Mouse (Mus musculus): ENCODE results near the gene Tspan5.

Tspan5 gene

DNA sequence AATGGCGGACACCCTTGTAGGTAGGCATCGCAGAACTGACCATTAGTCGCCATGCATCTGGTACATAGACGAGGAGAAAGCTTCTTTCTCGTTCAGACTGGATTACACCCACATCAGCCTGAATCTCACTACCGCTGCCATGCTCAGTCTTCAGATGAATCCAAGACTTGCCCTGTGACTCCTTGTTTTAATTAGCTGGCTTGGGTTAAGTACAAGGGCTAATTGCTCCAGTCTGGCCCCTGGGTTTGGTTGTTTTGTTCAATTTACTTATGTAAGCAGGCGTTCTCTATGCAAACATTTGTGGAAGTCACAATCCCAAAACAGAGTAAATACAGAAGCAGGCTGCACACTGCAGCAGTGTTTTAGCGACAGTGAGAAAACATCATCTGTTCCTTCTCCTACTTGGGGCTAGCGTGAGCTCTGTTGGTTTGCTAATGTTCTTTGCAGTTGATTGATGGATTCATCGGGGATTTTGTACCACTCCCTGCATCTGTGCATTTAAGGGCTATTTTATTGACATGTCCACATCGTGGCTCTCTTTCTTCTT is 107.8 kb downstream of the Tspan5 start:
- no peak for DNase-seq (ENCODE audit: low read depth)

DNA sequence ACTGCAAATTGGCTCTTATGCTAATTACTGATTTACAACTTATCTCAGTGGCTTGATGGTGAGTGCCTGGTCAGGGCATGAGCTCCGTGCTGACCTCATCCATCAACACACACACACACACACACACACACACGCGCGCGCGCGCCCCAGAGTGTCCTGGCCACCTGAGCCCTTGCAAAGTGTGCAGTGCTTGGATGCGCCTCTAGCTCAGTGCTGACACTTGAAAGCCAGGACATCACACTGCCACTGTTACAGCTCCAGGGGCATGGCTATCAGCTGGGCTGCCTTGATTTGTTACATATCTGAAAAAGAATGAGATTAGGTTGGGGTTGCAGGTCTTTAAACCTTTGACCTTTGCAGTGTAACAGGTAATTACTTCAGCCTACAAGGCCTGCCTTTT is 109.9 kb downstream of the Tspan5 start:
- no peak for DNase-seq (ENCODE audit: low read depth)

DNA sequence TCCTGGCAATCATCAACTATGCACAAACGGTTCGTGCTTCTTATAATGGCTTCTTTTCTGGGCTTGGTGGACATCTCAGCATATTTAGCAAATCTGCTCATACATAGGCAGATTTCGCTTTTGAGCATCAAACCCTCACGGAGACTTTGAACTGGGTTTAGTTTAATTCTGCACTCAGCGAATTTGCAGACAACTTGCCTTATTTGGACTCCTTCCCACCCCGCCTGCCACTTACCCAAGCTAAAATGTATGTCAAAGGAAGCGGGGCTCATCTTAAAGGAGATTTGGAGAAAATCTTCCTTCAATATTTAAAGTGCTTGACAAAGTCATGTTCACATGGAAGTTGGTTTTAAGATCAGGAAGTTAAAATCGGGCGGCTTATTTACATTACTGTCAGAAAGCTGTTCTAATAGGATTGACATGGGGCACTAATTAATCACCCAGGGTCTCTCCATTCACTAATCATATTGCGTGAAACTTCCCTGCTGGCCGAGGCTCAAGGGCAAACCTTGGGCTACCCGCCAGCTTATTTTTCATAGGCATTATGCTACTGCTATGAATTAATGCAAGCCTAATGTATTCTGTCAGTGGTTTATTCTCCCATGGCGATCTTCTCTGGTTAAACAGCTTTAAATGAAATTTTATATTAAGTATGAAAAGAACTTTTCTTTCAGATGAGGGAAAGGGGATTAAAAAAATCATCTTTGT is 111.1 kb downstream of the Tspan5 start:
- no peak for DNase-seq (ENCODE audit: low read depth)

DNA sequence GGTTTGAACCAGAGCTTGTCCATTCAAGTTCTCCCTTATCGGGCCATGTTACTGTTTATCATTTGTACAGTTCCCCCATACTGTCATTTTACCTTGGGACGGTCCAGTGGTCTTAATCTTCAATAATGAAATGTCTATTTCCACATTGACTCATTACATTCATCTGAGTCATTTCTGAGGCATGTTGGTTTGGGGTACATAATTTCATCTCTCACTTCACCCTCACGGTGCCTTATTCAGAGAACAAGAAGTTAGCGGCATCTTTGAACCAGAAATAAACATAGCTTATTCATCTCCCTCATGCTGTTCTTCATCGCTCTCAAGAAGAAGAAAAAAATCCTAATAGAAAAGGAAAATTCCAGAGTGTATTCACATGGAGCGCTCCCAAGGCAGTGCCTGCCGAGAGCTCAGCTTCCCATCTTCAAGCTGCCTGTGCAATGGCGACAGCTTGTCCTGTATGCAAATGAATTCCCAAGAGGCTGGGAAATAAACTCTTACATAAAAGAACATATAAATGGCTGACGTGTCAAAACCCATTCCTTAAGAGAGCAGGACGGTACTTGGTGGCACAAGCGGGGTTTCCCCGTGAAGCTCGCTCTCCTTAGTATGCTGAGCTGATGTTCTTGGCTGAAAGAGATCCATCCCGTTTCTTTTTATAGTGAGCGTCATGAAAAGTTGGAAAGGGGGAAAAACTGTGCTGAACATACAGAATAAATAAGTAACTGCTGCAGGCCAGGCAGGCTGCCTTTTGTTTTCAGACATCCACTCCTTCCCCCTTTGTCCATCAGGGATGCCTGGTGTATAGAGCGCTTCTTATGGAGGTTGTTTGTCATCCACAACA is 112.2 kb downstream of the Tspan5 start:
- DNase-seq (ENCODE audit: low read depth): no peak

DNA sequence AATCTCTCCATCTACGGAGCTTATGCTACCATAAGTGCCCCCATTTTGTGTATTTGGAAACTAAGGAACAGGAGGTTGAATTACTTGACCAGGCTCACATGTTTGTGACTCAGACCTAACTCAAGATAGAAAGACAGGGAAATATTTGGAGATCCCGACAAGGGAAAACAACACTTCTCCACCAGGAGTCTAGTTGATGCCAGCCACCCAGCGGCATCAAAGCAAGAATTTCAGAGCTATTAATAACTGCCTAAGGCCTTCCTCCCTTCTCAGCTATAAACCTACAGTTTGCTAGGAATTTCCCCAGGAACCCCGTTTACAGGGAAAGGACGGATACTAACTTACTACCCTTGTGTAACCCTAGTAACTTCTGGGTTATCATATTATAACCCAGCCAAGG is 113.4 kb downstream of the Tspan5 start:
- DNase-seq (ENCODE audit: low read depth): no peak

DNA sequence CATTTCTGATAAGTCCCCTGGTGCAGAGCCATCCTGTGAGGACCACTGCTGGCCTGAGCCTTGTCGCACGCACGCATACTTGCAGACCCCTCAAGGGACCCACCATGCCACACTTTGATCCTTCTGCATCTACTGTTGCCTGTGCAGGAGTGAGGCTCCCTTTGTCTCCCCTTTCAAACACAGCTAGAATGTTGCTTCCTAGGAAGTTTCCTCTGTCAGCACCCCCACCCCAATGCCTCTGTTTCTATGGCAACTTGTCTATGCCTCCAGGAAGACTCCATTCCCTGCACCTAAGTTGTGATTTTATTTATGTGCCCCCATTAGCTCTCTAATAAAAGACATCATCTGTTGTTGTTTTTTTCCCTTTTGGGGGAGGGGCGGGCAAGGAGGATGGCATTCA is 115.0 kb downstream of the Tspan5 start:
- no peak for DNase-seq (ENCODE audit: low read depth)

DNA sequence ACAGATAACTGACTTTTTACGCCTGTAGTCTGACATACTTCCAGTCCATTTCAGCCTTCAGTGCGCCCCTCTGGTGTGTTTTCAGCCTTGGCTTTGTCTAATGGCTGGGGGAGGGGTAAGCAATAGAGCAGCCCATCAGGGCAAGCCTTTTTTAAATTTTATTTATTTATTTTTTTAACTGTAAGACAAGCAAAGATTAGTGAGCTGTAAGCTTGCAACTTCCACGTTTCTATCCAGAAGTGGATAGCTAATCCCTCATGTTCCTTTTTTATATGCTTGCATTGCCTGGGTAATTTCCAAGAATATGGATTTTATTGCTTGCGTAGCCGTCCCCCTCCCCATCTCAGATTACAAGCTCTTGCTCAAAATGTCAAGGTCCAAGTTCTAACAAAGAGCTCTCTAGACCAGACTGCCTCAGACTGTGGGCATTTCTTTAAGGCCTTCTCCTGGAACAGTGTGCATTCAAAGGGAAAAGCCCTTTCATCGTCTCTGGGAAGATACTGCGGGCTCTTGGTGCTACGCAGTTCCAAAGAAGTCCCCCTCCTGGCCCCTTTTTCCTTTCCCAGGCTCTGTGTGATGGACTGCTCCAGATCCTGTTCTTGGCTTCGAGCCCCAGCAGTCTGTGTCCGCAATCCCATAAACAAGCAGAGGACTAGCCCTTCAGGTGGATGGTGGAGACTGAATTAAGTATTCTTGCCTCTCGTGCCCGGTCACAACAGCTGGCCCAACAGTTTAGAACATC is 116.0 kb downstream of the Tspan5 start:
- DNase-seq (ENCODE audit: low read depth): no peak

DNA sequence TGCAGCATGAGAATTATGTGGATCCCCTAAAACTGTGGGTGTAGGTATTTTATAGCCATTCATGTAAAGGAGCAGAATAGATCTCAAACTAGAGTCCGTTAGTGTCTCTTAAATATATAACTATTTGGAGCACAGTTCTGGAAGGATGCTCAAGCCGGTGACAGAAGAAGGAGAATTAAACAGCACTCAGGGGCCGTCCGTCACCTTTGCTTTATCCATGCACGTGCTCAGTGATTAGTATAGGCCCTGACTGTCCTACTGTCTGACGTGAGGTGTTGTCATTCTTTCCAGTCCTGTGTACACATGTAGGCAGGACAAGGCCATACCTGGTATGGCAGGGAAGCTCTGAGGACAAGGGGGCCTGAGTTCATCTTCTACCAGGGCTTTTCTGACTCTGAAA is 116.7 kb downstream of the Tspan5 start:
- DNase-seq (ENCODE audit: low read depth): no peak

DNA sequence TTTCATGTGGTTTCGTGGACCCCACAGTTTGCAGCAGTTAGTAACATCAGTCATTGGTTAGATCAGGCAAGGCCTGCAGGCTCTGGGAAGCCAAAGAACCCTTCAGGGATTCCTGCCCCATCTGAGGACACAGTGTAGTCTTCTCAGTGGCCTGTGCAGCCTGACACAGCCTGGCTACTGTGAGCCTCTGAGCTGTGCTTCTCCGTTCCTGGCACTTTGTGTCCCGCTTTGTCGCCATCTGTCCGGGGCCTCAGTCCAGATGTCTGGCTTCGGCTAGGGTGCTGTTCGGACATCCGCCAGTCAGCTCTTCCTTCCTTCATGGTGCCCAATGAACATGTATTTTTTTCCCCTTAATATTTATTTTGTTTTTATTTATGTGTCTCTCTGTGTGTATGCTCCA is 117.2 kb downstream of the Tspan5 start:
- no peak for DNase-seq (ENCODE audit: low read depth)

DNA sequence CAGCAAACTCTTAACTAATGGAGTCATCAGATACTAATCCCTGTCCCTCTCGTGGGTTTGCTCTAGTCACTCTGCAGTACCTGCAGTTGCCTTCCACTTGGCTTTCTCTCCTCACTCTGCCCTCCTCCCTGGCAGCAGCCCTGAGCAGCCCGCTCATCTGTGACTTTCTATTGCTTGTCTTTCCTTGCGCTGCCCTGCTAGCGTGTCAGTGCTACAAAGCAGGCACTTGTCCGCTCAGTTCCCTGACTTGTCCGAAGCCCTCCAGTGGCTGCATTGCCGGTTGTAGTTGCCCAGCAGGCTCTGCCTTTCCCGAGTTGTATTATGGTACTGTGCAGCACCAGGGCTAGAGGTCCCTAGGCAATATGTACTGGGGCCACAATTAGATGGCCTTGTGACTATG is 117.7 kb downstream of the Tspan5 start:
- no peak for DNase-seq (ENCODE audit: low read depth)

DNA sequence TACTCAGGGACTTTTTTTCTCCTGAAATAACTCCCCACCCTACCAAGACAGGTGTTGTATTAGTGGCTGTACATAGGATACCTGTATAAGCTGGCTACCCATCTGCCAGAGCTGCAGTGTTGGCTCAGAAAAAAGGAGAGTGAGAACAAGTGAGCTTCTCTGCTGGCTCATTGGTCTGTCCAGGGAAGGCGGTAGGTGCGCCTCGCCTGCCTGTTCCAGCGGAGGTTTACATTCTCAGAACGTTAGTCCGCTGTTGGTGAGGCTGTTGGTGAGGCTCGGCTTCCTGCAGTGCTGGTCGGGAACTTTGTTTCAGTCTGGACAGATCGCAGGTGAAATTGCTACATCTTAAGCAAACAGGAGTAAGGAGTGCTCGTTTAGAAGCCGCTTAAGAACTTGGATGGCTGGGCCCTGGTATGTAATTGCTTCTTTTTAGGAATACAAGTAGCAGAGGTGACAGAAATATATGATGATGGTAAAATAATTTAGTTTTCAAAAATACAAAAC is 118.3 kb downstream of the Tspan5 start:
- no peak for DNase-seq (ENCODE audit: low read depth)

DNA sequence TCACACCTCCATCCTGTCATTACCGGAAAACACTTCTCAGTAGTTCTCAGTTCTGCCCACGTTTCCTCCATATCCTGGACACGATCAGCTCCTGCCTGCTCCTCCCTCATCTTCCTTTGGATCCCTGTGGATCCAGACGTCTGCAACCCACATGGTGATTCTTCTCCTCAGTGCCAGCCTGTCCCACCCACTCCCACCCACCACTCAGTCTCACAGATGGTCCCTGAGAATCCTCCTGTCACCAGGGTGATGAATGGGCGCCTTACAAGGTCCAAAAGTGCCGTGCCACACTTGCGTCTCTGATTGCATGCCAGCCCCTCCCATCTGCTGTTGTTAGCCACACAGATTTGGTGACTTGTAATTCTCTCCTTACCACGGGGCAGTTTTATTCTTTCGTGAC is 119.0 kb downstream of the Tspan5 start:
- no peak for DNase-seq (ENCODE audit: low read depth)

DNA sequence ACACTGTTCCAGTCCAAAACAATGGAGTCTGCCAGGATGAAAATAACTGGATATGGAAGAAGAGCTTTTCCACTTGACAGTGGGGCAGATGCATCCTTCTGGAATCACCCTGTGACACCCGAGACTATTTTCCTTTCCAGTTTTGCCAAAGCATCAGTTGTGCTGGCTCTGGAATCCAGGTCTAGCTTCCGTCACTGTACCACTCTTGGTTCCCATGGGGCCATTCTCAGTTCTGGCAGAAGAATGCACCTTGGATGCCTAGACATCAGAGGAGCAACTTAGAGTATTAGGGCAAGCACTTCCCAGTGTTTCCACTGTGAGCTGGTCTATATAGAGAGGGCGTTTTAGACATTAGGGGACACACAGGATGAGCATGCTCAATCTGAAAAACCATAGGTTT is 119.6 kb downstream of the Tspan5 start:
- DNase-seq (ENCODE audit: low read depth): no peak

DNA sequence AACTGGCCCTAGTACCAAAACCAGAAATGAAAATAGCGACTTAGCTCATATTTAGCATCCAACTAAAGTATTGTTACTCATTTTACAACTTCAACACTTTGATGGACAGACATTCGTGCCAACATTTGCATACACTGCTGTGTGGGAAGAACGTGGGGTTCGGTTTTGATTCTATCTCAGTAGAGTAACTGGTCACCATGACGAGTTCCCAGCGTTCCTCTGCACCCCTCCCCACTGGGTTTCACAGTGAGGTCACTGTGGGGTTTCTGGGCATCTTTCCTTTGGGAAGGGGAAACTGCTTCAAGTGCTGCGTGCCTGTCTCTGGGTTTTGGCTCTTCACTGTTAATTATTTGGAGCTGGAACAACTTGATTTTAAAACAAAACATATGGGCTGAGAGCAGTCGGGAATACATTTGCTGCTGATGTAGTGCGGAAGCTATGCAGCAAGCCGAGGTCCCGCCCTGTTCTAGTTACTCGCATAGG is 122.2 kb downstream of the Tspan5 start:
- no peak for DNase-seq (ENCODE audit: low read depth)

DNA sequence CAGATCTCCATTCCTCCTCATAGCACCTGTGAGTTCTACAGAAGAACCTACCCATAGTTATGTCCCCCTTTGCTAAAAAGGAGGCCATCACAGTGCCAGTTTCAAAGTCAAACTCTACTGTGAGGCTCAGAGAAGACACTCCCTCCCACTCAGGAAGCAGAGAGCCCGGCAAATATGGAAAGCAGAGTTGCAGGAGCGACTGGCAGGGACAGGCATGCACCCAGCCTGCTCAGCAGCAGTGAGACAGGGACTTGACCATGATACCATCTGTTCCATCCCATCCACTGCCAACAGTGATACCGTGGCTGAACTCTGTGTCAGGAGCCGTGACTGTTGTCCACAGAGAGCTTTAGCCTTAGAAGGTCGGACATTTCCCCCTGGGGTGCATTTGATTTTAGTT is 123.3 kb downstream of the Tspan5 start:
- no peak for DNase-seq (ENCODE audit: low read depth)

DNA sequence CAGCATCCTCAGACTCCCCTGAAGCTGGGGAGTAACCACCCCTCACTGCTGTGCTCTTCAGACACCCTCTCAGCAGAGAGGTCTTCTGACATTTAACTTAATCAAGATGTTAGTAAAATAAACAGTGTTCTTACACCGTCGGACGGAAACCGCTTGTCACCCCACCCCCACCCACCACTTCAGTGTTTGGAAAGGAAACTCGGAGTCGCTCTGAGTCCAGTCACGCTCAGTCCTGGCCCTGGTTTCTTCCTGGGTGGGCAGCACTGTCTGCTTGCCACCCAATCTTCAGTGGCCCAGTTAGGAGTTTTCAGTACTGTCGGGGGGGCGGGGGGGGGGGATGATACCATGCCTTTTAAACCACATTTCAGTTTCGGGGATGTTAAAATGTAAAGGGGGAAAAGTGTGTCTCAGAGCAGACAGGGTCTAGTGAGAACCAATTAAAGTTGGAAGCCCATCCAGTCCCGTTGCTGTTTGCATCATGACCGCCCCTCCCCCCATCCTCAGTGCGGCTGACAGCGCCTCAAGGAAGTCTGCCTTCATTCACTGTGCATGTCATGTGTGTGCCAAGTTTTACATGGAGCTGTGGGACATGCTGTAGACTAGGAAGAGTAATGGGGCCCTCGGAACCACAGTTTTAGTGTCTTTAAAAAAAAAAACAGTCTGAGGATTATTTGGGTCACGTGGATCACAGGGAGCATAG is 125.3 kb downstream of the Tspan5 start:
- DNase-seq (ENCODE audit: low read depth): no peak

DNA sequence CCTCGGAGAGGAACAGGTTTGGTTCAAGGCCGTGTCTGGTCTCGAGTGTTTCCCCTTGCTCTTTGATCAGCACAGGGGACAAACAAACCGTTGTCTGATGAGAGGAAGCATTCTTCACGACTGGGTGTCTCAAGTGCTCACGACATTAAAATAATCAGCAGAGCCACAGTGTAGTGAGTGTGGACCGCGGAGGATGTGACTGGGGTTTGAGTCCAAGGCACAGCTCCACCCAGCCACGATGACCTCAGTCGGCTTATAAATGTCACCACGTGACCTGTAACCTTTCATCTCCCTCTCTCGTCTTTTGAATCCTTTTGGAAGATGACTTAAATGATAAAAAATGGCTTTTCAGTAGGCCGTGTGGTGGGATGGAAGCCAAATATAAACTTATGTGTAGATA is 126.4 kb downstream of the Tspan5 start:
- DNase-seq (ENCODE audit: low read depth): no peak

DNA sequence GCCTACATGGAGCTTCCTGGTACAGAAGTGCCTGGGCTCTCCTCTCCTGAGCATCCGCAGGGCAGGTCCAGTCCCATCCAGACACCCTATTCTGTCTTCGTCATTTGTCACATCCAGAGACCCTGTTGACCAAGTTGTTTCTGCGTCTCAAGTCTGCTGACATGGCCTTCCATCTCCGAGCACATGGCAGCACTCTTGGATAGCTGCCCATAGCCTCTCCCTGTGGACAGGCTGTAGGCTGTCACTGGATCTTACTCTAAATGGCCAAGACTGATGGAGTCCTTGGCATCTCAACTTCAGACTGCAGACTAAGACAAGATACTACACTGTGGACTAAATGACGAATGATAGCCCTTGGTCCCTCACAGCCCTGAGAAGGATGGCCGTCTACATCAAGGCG is 133.3 kb downstream of the Tspan5 start:
- DNase-seq (ENCODE audit: low read depth): no peak

DNA sequence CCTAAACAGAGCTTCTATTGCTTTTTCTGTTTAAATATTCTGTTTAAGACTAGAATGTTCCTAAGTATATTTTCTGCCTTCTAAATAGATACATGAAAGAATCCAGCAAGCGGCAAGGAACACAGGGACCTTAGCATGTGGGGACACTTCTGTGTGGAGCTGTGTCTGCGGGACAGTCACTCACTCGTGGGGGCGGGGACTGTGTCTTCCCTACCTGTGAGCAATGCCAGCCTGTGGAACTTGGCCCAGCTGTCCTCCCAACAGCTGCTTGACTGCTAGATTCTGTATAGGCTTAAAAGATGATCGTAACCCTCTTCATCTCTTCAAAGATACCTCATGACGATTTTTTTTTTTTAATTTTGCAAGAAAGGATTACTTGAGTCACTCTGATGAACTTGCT is 133.9 kb downstream of the Tspan5 start:
- DNase-seq (ENCODE audit: low read depth): no peak

DNA sequence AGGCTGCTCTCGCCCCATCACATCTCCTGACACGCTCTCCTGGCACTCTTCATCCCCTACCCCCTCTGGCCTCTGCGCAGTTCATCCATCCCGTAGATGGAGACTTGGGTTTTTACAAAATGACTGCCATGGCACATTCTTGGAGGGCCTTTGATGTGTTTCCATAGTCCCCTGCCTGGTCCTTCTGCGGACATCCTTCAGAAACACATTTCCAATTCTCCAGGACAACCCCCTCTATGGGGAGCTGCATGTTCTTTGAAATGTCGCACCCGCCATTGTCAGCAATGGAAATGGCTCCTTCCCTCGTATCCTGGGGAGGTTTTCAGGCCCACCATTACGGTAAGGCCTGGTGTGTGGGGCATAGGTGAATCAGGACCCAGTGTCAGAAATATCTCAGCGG is 134.4 kb downstream of the Tspan5 start:
- DNase-seq (ENCODE audit: low read depth): peak; percentile 6

DNA sequence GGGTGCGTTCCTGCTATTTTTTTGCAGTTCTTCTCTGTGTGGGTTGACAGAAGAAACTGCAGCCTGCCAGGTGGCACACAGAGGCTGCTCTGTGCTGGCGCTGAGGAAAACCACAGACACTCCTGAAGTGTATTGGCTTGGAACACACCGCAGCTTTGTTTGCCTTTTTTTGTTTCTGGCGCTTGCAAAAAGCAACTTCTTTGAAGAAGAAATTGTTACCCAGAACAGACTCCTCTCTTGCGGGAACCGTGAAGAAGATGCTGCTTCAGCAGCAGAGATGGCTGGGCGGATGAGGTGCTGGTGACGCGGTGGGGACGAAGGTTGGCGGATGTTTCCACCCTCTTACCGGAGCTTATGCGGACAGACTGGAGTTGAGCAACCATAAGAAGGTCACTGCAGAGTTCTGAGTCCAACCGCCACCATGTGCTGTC is 135.0 kb downstream of the Tspan5 start:
- DNase-seq (ENCODE audit: low read depth): peak; percentile 53

DNA sequence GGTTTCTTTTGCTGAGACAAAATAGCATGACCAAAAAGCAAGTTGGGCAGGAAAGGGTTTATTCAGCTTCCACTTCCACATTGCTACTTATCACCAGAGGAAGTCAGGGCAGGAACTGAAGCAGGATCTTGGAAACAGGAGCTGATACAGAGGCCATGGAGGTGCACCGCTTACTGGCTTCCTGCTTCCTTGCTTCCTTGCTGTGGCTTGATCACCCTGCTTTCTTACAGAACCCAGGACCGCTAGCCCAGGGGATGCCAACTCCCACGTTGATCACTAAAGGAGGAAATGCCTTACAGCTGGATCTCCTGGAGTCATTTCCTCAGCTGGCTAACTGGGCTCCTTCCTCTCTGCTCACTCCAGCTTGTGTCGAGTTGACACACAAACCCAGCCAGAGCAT is 135.7 kb downstream of the Tspan5 start:
- DNase-seq (ENCODE audit: low read depth): peak; percentile 12
